Comparison of ENCODE assay signal across 12 mouse cellular contexts in the genomic region with DNA sequence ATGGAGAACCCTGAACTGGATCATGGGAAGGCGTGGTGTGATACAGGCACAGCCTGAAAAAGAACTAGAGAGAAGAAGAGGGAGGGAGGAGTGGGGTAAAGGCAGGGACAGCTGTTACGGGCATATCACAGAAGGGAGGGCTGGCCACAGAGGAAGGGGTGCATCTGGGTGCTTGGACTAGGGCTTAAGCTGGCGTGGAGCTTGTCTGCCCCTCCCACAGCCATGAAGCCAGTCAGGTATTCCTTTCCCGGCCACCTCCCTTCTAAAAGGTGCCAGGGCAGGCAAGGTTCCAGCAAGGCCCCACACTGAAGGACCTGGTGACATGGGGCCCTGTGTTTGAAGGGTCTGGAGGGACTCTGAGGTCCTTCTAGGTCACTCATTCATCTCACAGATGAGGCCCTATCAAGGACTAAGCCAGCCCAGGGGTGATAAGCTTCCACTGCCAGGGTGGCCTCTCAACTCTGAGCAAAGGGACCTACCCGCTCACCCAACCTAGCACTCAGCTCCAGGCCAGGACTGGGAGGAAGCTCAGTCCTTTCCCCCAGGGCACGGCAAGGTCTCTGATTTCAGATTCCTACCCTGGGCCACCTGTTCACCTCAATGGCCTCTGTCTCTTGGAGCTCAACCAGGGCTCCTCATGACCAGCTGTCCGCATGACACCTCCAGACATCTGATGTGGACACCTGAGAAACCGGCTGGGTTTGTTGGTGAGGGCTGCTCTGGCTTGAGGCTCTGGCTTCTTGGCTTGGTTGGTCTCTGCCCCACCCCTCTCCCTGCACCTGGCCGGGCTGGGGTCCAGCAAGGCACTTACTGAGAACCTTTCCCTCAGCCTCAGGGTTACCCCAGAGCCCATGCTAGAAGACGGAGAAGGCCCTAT. TPM values are rescaled to one million over a fixed set of nuclear protein-coding genes. Genes with fewer than 3 reads are reported as not detected.
A peak's percentile ranks its signal among the peaks of the same experiment; 100 is the strongest.
DNase-seq lines count a peak whose midpoint lies in the region; ATAC-seq and TF ChIP-seq lines count a peak whose summit lies in the region.
"Had no signal": no experiment of that assay in that cellular context is flagged by ENCODE, and none has a peak within 500 bp of the region (broad histone marks: within the 10 kb centered on the region; RNA-seq: fewer than 3 reads in every experiment).

No protein-coding gene starts in this region.

- no peak for DNase-seq in layer of hippocampus, adult 2 months (ENCODE audit: low spot score in 2 of 2)
- no peak for DNase-seq in layer of hippocampus, postnatal 14 days (ENCODE audit: low spot score in 2 of 2)
- peak; percentile 85 for DNase-seq in cerebellum, adult 9-10 months
- peak; percentile 46 for DNase-seq in gastrocnemius, postnatal 14 days
- no peak for DNase-seq in limb, embryonic 14.5 days (ENCODE audit: low spot score)
- DNase-seq in layer of hippocampus, adult 11-12 months (ENCODE audit: low spot score), result no peak
- no peak for DNase-seq in kidney, adult 9 months
- DNase-seq in adrenal gland, adult 8-10 months, result no peak
- DNase-seq: adrenal gland, postnatal 25 days; kidney, adult 2 months; liver, embryonic 13.5 days had no signal

- TF ChIP-seq CTCF in layer of hippocampus, adult 2 months (conservative IDR thresholded peaks at IDR 0.05), result no peak

- WGBS in limb, embryonic 14.5 days, result 70% methylated on average over 10 of the region's 10 CpGs

- H3K27ac ChIP-seq in layer of hippocampus, adult 2 months, result peak overlapping the region; percentile 23; the same call in 1 of the 2 replicates
- H3K27ac ChIP-seq in limb, embryonic 14.5 days (replicated peaks; ENCODE audit: low read depth, low read length), result no peak overlapping the region
- H3K27ac ChIP-seq: liver, embryonic 13.5 days had no signal

- no peaks in the 10 kb centered on the region for H3K27me3 ChIP-seq in limb, embryonic 14.5 days (ENCODE audit: control insufficient read depth, insufficient read depth, low read length)

- no peaks in the 10 kb centered on the region for H3K9me3 ChIP-seq in limb, embryonic 14.5 days (ENCODE audit: control insufficient read depth, low read length)

- H3K4me3 ChIP-seq in layer of hippocampus, adult 2 months, result no peak overlapping the region
- H3K4me3 ChIP-seq in limb, embryonic 14.5 days (replicated peaks; ENCODE audit: low read length), result no peak overlapping the region
- H3K4me3 ChIP-seq: liver, embryonic 13.5 days; megakaryocyte, embryonic 14.5 days had no signal

- H3K4me1 ChIP-seq in limb, embryonic 14.5 days (ENCODE audit: control insufficient read depth, insufficient read depth, low read length), result peaks cover 5% of the 10 kb centered on the region

- H3K4me2 ChIP-seq in limb, embryonic 14.5 days (replicated peaks; ENCODE audit: low read depth, low read length, severe bottlenecking), result no peak overlapping the region
- H3K4me2 ChIP-seq: liver, embryonic 13.5 days had no signal

- H3K36me3 ChIP-seq in limb, embryonic 14.5 days (ENCODE audit: control insufficient read depth, insufficient read depth, low read length), result no peaks in the 10 kb centered on the region
- H3K36me3 ChIP-seq: liver, embryonic 13.5 days had no signal

- 0 out of 2 replicates have a peak, but pooled peaks have one; percentile 34 for ATAC-seq in limb, embryonic 14.5 days (ENCODE audit: low FRiP score, low read depth)

- TF ChIP-seq POLR2A in limb, embryonic 14.5 days (IDR thresholded peaks at IDR 0.05; ENCODE audit: borderline replicate concordance, extremely low read depth, insufficient read depth, insufficient read length), result no peak

- intact Hi-C loops in gastrocnemius, postnatal 14 days (cut with DNase I; ENCODE audit: low total_unique reads), result no loop called here

- H3K9ac ChIP-seq in limb, embryonic 14.5 days (ENCODE audit: low read depth, low read length, severe bottlenecking), result no peak overlapping the region
- H3K9ac ChIP-seq: liver, embryonic 13.5 days had no signal

RNA-seq across cellular contexts. Expression of gene Selenon, which starts 45.1 kb away (rescaled TPM):
- 10 to 100 TPM; 17.3 to 19.7 TPM for total RNA-seq in layer of hippocampus, adult 2 months (2021)
- 10 to 100 TPM; 16.6 to 18.0 TPM for total RNA-seq in layer of hippocampus, postnatal 14 days (2021)
- total RNA-seq in gastrocnemius, postnatal 14 days (2021), result 10 to 100 TPM; 16.4 to 18.5 TPM
- 68.5 and 86.7 TPM in 2 replicates for polyA plus RNA-seq in limb, embryonic 14.5 days (2012; rRNA removed)
- polyA plus RNA-seq in limb, embryonic 14.5 days (2014; fragmentation: Nextera tagmentation; extraction: Ambion mirVana), result 48.5 and 75.4 TPM in 2 replicates
- 10 to 100 TPM; 28.9 to 58.1 (median 44.4) TPM for total RNA-seq in adrenal gland, adult 8-10 months (2022)

Comparison
In these comparisons a context has a peak if more than half of its experiments do, and no peak if none do; other contexts are left out.
1. DNase-seq: peak in cerebellum, adult 9-10 months (single experiment) and gastrocnemius, postnatal 14 days (single experiment); none in layer of hippocampus, adult 2 months (0 of 2), layer of hippocampus, postnatal 14 days (0 of 2), limb, embryonic 14.5 days (single experiment), layer of hippocampus, adult 11-12 months (single experiment), kidney, adult 9 months (single experiment) and adrenal gland, adult 8-10 months (single experiment).